Mouse (Mus musculus): Measurements from ENCODE around the gene Lypla2.
"Not testable (repeated sequence)": the region's sequence is repeated elsewhere in the genome, so short reads cannot be mapped to it uniquely, and the experiment has no call there.

The Lypla2 gene

GRCm38 (mm10) chr4:135972556-135972906 lies at the start of gene Lypla2:
Gene Lypla2 (minus strand): TSS chr4:135972626.
- DNase-seq (ENCODE audit: extremely low spot score): peak; percentile 82

DNA sequence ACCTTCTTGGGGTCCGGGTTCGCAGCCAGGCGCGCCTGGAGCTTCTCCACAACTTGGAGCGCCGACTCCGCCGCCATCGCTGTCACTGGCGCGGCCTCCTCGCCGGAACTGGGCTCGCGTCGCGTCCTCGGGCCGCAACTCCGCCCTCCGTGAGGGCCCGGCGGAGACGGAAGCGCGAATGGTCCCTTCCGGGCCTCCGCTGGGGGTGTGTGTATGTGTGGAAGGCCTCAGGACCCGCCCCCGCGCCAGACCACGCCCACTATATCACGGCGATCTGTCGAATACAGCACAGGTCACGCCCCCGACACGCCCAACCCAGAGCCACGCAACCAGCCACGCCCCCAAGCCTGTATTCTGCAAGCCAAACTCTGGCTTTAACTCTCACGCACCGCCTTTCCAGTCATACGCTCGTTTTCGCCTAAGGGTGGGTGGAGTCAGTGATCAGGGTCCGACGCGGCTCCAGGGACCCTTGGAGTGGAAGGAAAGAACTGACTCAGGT lies 49.2 kb upstream of the Lypla2 start, which contains the start of gene Eloa:
Eloa (minus strand) TSS at position 215 of the 499 bp plus-strand sequence.
- peak; percentile 100 for DNase-seq (ENCODE audit: extremely low spot score)

- no peak for DNase-seq (ENCODE audit: extremely low spot score)
These were observed 48.5 kb upstream of the Lypla2 start for GRCm38 (mm10) chr4:136020743-136021548.

DNA sequence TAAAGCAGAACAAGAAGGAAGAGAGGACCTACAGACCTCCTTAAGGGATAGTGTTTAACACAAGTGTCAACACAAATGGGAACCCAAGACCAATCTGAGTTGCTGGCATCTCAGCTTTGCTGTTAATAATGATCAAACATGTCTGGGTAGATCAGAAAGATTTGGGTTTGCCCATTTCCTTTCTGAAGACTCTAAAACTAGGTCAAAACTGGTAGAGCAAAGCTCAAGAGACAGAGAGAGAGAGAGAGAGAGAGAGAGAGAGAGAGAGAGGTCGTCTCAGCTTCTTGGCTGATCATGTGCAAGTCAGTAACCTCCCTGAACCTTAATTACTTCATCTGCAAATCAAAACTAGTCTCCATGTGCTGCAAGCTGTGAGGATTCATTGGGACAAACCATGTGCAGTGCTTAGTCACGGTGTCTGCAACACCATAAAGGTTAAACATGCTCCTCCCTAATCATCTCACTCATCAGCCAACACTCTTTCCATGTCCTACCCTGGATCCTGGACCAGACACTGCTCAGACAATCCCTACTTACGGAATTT lies 43.7 kb upstream of the Lypla2 start:
- no peak for DNase-seq (ENCODE audit: extremely low spot score)

- DNase-seq (ENCODE audit: extremely low spot score): no peak
These were observed 38.2 kb upstream of the Lypla2 start for GRCm38 (mm10) chr4:136010586-136010985.

DNA sequence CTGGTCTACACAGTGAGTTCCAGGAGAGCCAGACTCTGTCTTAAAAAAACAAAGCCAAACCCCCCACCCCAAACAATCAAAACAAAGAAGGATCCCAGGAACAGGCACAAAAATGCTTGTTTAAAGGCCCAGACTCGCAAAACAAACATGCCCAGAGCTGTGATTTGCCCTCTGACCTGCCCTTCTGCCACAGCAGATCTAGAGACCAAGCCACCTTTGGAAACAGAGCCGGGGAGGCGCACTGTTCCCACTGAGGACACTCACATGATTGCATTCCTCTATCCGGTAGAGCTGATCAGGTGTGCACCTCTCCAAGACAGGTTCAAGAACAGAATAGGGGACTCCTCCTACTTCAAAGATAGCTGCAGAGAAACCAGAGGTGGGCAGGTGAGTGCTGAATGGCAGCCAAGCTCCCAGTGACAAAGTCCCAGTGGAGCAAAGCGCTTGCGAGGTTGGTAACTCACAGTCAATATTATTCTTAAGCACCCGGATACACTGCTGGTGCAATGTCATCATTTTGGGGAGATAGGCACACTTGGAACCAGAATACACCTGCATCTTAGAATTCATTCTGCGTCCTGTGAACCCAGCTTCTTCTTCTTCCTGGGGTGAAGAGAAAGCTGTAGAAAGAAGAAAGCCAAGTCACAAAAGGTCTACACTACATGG lies 36.5 kb upstream of the Lypla2 start:
- DNase-seq (ENCODE audit: extremely low spot score): no peak

GRCm38 (mm10) chr4:136006821-136007220 lies 34.4 kb upstream of the Lypla2 start:
- no peak for DNase-seq (ENCODE audit: extremely low spot score)

DNA sequence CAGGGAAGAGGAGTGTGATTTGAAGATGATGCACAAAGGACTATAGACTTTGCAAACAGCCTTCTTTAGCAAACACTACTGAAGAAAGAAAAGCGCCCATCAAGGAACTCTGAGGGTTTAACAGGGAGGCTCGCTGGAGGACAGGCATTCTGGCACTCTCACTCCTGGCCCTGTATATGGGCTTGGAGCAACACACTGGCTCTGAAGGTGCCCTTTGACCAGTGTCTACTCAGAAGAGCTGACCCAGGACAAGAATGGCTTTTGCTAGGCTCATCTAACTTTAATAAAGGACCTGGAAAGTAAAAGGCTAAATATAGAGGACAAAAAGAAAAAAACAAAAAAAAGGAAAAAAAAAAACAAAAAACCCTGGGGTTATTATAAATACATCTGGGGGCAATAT lies 32.5 kb upstream of the Lypla2 start:
- DNase-seq (ENCODE audit: extremely low spot score): no peak

DNA sequence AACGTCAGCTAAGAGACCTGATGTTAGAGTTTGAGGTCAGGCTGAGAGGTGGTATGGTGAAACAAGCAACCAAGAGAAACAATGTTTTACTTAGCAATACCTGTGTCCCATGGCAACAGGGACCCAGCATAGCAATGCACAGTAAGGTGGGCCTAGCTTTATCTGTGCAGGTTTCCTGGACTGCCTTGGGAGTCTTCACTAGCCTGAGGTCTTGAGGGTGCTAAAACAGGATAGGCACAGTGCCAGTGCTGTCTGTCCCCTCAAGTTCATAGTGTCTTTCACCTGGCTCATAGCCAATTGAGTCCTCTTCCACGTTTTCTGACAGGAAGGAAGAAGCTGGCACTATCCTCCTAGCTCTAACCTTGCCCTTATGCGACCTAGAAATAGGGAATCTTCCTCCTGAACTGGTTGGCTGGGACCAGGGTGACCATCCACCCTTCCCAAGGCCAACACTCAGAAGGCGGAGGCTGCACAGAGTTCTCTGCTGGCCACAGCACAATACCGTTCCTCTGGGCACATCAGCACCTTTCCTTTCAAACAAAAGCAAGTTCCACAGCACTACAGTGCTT lies 31.8 kb upstream of the Lypla2 start:
- no peak for DNase-seq (ENCODE audit: extremely low spot score)

DNA sequence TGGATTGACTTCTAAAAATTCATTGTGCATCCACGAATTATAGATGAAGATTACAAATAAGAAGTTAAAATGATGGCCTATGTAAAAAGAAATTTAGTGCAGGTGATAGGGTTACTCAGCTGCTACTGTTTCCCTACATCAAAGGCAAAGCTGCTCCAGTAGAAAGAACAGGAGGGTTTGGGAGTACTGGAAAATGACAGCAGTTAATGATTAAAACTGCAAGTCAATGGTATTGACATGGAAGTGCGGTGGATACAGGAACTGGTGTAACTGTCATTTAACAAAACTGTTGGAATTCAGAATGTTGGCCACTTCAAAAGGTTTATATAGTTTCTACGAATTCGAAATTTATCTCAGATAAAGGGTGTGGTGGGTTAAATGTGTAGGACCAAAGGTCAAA lies 22.7 kb upstream of the Lypla2 start:
- no peak for DNase-seq (ENCODE audit: extremely low spot score)

- no peak for DNase-seq (ENCODE audit: extremely low spot score)
These were observed 21.5 kb upstream of the Lypla2 start for GRCm38 (mm10) chr4:135993941-135994340.

DNA sequence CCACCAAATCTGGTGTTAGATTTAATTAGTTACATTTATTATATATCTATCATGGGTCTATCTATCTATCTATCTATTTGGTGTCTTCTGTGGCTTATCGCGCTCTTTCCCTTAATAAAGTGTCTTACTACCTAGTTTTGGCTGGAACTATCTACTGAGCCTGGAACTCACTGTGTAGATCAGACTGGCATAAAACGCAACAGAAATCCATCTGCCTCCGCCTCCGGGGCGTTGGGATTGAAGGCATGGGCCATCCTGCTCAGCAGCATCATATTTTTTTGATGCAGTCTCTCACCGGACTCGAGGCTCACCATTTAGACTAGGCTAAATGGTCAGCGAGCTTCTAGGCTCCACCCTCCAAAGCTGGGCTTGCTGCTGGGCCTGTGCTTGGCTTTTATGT lies 15.3 kb upstream of the Lypla2 start:
- DNase-seq (ENCODE audit: extremely low spot score): no peak

- DNase-seq (ENCODE audit: extremely low spot score): peak; percentile 93
These were observed 14.7 kb upstream of the Lypla2 start, which contains the start of gene Pithd1 for GRCm38 (mm10) chr4:135986943-135987710. Gene Pithd1 (minus strand): TSS chr4:135987264.

- no peak for DNase-seq (ENCODE audit: extremely low spot score)
These were observed 14.0 kb upstream of the Lypla2 start for GRCm38 (mm10) chr4:135986301-135986942.

- no peak for DNase-seq (ENCODE audit: extremely low spot score)
These were observed 13.3 kb upstream of the Lypla2 start for GRCm38 (mm10) chr4:135985769-135986168.

GRCm38 (mm10) chr4:135985193-135985592 lies 12.8 kb upstream of the Lypla2 start:
- no peak for DNase-seq (ENCODE audit: extremely low spot score)

- no peak for DNase-seq (ENCODE audit: extremely low spot score)
These were observed 12.1 kb upstream of the Lypla2 start for GRCm38 (mm10) chr4:135984556-135984955.

DNA sequence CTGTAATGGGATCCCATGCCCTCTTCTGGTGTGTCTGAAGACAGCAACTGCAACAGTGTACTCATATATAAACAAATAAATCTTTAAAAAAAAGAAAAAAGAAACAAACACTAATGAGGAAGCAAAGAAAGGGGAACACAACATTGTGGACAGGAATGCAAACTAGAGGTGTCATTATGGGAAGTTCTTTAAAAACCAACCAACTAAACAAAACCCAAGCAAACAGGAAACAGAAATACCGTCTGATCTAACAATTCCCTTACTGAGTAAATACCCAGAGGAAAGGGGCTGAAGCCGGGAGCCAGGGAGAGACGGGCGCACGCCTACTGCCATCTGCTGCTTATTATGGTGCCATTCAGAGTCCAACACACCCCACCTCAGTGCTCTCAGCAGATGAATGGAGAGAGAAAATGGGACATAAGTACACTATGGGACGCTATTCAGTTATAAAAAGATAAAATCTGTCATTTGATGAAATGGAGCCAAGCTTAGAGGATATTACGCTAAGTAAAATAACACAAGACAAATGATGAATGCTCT lies 9.2 kb upstream of the Lypla2 start:
- DNase-seq (ENCODE audit: extremely low spot score): no peak

DNA sequence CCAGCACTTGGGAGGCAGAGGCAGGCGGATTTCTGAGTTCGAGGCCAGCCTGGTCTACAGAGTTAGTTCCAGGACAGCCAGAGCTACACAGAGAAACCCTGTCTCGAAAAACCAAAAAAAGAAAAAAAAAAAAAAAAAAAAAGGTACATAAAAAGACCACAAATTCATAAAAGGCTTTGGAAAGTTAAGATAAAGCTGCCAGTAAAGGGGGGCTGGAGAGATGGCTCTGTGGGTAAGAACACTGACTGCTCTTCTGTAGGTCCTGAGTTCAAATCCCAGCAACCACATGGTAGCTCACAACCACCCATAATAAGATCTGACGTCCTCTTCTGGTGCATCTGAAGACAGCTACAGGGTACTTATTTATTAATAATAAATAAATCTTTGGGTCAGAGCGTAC lies 7.8 kb upstream of the Lypla2 start:
- DNase-seq (ENCODE audit: extremely low spot score): not testable (repeated sequence)

- no peak for DNase-seq (ENCODE audit: extremely low spot score)
These were observed 3.7 kb upstream of the Lypla2 start for GRCm38 (mm10) chr4:135976146-135976545.

All from embryo, embryonic 9.5 days (tissue).